Mouse (Mus musculus) forebrain, postnatal 0 days (tissue): ENCODE measurements at regions not wholly inside any gene's neighbourhood (a gene's known extent, or its start where the extent isn't known, plus 50 kb on each side); places are given as distances from the start of the nearest gene placed in this dataset.

Source experiments
- ATAC-seq: fragments of 200-750 bp; cut with Nextera tagmentation; 2 replicates; pipeline ENCODE4 v1.8.0; 2017; ENCODE audit warnings: mild to moderate bottlenecking, moderate library complexity
- DNase-seq: peaks from one replicate; pipeline ENCODE4 v3.0.0-alpha.2; 2015
- H3K27ac ChIP-seq: fragments of 300-500 bp; sonication (generic); 2 replicates; pipeline ENCODE4 v1.5.1; 2014; ENCODE audit warnings: low read depth, mild to moderate bottlenecking, antibody characterized with exemption, low read length, moderate library complexity, mixed read lengths
- H3K27me3 ChIP-seq: fragments of 300-500 bp; sonication (generic); 2 replicates; pipeline ENCODE4 v1.6.1; 2014; ENCODE audit warnings: mild to moderate bottlenecking, low read length, mixed read lengths; ENCODE audit not compliant: insufficient read depth
- H3K36me3 ChIP-seq: fragments of 300-500 bp; sonication (generic); 2 replicates; pipeline ENCODE4 v1.6.1; 2014; ENCODE audit warnings: mild to moderate bottlenecking, moderate library complexity; ENCODE audit not compliant: insufficient read depth
- H3K4me1 ChIP-seq: fragments of 300-500 bp; sonication (generic); 2 replicates; pipeline ENCODE4 v1.6.1; 2014; ENCODE audit warnings: antibody characterized with exemption; ENCODE audit not compliant: insufficient read depth
- H3K4me2 ChIP-seq: fragments of 300-500 bp; sonication (generic); 2 replicates; pipeline ENCODE4 v1.6.1; 2014; ENCODE audit warnings: low read depth, mild to moderate bottlenecking, moderate library complexity
- H3K4me3 ChIP-seq: fragments of 300-500 bp; sonication (generic); 2 replicates; pipeline ENCODE4 v1.5.1; 2014; ENCODE audit warnings: low read depth, low read length, mixed read lengths
- H3K9ac ChIP-seq: fragments of 300-500 bp; sonication (generic); 2 replicates; pipeline ENCODE4 v1.6.1; 2014; ENCODE audit warnings: mild to moderate bottlenecking
- H3K9me3 ChIP-seq: fragments of 300-500 bp; sonication (generic); 2 replicates; pipeline ENCODE4 v1.6.1; 2016; ENCODE audit warnings: low read length
- CTCF ChIP-seq: sonication (generic); IDR thresholded peaks from 2 replicates; pipeline ENCODE4 v1.5.1; 2016; ENCODE audit warnings: antibody characterized with exemption, control low read depth, low read depth
- WGBS: fragments of 180-500 bp; shearing (Covaris S2); extraction: QIAGEN DNeasy Blood & Tissue Kit; methylation state at CpG from one replicate; pipeline ENCODE4 v1.1.7; 2014; 5-methylcytosine and 5-hydroxymethylcytosine counted together

GRCm38 (mm10) chr13:103476328-103476727 is 142.0 kb upstream of the Mast4 start:
- ATAC-seq, result no peak
- WGBS, result 80% methylated on average over 6 of the region's 6 CpGs
- Histone ChIP-seq H3K36me3 (no peaks in the 10 kb centered on the region), H3K4me1 (no peaks in the 10 kb centered on the region), H3K4me2 (no peak overlapping the region), H3K9ac (no peak overlapping the region), H3K27ac (no peak overlapping the region), H3K9me3 (no peaks in the 10 kb centered on the region), H3K27me3 (no peaks in the 10 kb centered on the region), H3K4me3 (no peak overlapping the region)
- TF ChIP-seq CTCF, result no peak
- no peak for DNase-seq

GRCm38 (mm10) chr13:103472216-103472615 is 137.9 kb upstream of the Mast4 start:
- H3K27me3 ChIP-seq, result no peaks in the 10 kb centered on the region
- H3K4me3 ChIP-seq, result no peak overlapping the region
- ATAC-seq (no peak), DNase-seq (no peak)
- H3K9ac ChIP-seq, result no peak overlapping the region
- H3K27ac ChIP-seq, result no peak overlapping the region
- H3K36me3 ChIP-seq, result no peaks in the 10 kb centered on the region
- no peak for TF ChIP-seq CTCF
- no peaks in the 10 kb centered on the region for H3K4me1 ChIP-seq
- no peaks in the 10 kb centered on the region for H3K9me3 ChIP-seq
- WGBS, result 68% methylated on average over 6 of the region's 6 CpGs
- no peak overlapping the region for H3K4me2 ChIP-seq

GRCm38 (mm10) chr13:103470141-103470540 is 135.8 kb upstream of the Mast4 start:
- H3K36me3 ChIP-seq, result no peaks in the 10 kb centered on the region
- no peaks in the 10 kb centered on the region for H3K27me3 ChIP-seq
- DNase-seq (no peak), ATAC-seq (no peak)
- 75% methylated on average over 6 of the region's 6 CpGs for WGBS
- no peak overlapping the region for H3K4me2 ChIP-seq
- TF ChIP-seq CTCF, result no peak
- H3K4me3 ChIP-seq, result no peak overlapping the region
- H3K9ac ChIP-seq, result no peak overlapping the region
- H3K27ac ChIP-seq, result no peak overlapping the region
- H3K4me1 ChIP-seq, result no peaks in the 10 kb centered on the region
- H3K9me3 ChIP-seq, result no peaks in the 10 kb centered on the region

GRCm38 (mm10) chr13:103460499-103460898 is 126.2 kb upstream of the Mast4 start:
- H3K9ac ChIP-seq, result no peak overlapping the region
- no peak for DNase-seq
- no peaks in the 10 kb centered on the region for H3K36me3 ChIP-seq
- ATAC-seq, result no peak
- H3K4me3 ChIP-seq, result no peak overlapping the region
- H3K4me1 ChIP-seq, result no peaks in the 10 kb centered on the region
- WGBS, result 82% methylated on average over 4 of the region's 4 CpGs
- H3K9me3 ChIP-seq, result no peaks in the 10 kb centered on the region
- TF ChIP-seq CTCF, result no peak
- no peak overlapping the region for H3K27ac ChIP-seq
- H3K4me2 ChIP-seq, result no peak overlapping the region
- no peaks in the 10 kb centered on the region for H3K27me3 ChIP-seq

GRCm38 (mm10) chr13:103459486-103460147 is 125.3 kb upstream of the Mast4 start:
- no peaks in the 10 kb centered on the region for H3K27me3 ChIP-seq
- no peak overlapping the region for H3K9ac ChIP-seq
- no peak for TF ChIP-seq CTCF
- no peak overlapping the region for H3K4me2 ChIP-seq
- no peak overlapping the region for H3K27ac ChIP-seq
- H3K4me3 ChIP-seq, result no peak overlapping the region
- 86% methylated on average over 13 of the region's 13 CpGs for WGBS
- ATAC-seq (no peak), DNase-seq (no peak)
- H3K36me3 ChIP-seq, result no peaks in the 10 kb centered on the region
- H3K9me3 ChIP-seq, result no peaks in the 10 kb centered on the region
- no peaks in the 10 kb centered on the region for H3K4me1 ChIP-seq

- 58% methylated on average over 4 of the region's 4 CpGs for WGBS
- H3K9ac ChIP-seq, result no peak overlapping the region
- no peaks in the 10 kb centered on the region for H3K36me3 ChIP-seq
- H3K27me3 ChIP-seq, result no peaks in the 10 kb centered on the region
- no peak overlapping the region for H3K4me3 ChIP-seq
- ATAC-seq (no peak), DNase-seq (no peak)
- no peaks in the 10 kb centered on the region for H3K9me3 ChIP-seq
- no peak overlapping the region for H3K4me2 ChIP-seq
- H3K27ac ChIP-seq, result no peak overlapping the region
- TF ChIP-seq CTCF, result no peak
- H3K4me1 ChIP-seq, result no peaks in the 10 kb centered on the region
These were observed 118.5 kb upstream of the Mast4 start for GRCm38 (mm10) chr13:103452837-103453236.

- Histone ChIP-seq H3K4me3 (no peak overlapping the region), H3K9ac (no peak overlapping the region), H3K4me2 (no peak overlapping the region), H3K27me3 (no peaks in the 10 kb centered on the region), H3K27ac (no peak overlapping the region), H3K36me3 (no peaks in the 10 kb centered on the region), H3K9me3 (no peaks in the 10 kb centered on the region), H3K4me1 (no peaks in the 10 kb centered on the region)
- DNase-seq (peak; percentile 40), ATAC-seq (0 out of 2 replicates have a peak, but pooled peaks have one; percentile 27)
- WGBS, result 59% methylated on average over 3 of the region's 3 CpGs
- TF ChIP-seq CTCF, result no peak
These were observed 96.3 kb upstream of the Mast4 start for GRCm38 (mm10) chr13:103430589-103430988.
